Mouse (Mus musculus): ENCODE measurements around the gene Lztfl1. TPM values are rescaled to one million over a fixed set of nuclear protein-coding genes. Genes with fewer than 3 reads are reported as not detected.
"Not testable (repeated sequence)": the region's sequence is repeated elsewhere in the genome, so short reads cannot be mapped to it uniquely, and the experiment has no call there.

The Lztfl1 gene
- total RNA-seq, 1 experiment from 2014 or later: 16.8 TPM

DNA sequence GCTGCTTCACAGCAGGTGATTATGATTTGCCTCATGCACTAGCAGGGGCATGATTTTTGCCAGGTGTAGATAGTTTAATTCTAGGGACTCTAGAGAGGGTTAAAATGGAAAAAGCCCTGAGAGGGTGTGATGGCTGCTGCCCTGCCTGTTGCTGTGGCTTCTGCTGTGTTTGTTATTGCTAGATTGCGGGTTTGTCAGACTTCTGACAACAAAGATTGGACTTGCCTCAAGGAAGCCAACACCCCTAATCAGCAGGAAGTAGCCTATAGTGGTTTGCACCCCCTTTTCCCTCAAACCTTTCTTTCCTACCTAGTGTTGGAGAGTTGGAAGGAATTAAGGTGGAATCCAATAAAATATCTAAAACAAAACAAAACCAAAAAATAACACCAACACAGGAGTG, 29.3 kb downstream of the Lztfl1 start:
- ATAC-seq (ENCODE audit: extremely low read depth, insufficient number of reproducible peaks, low FRiP score, poor library complexity, severe bottlenecking): no peak

GRCm38 (mm10) chr9:123686206-123686605, 31.3 kb downstream of the Lztfl1 start:
- no peak for ATAC-seq (ENCODE audit: extremely low read depth, insufficient number of reproducible peaks, low FRiP score, poor library complexity, severe bottlenecking)

- no peak for ATAC-seq (ENCODE audit: extremely low read depth, insufficient number of reproducible peaks, low FRiP score, poor library complexity, severe bottlenecking)
Measured at GRCm38 (mm10) chr9:123683704-123684103, 33.8 kb downstream of the Lztfl1 start.

DNA sequence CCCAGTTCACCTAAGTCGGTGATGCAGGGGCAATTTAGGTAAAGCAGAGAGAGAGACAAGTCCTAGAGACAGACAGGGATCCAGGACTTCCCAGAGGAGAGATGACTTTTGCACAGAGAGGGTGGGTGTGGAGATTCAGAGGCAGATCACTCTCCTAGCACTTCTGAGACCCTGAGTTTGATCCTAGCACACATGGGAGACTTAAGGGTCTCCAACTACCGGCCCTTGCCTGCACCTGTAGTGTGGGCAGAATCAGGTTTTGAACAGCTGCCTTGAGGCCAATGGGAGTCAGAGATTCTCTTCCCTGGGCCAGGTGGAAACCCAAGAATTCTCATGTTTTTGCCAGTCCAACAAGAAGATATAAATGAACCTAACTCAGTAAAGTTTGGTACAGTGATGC, 38.3 kb downstream of the Lztfl1 start:
- ATAC-seq (ENCODE audit: extremely low read depth, insufficient number of reproducible peaks, low FRiP score, poor library complexity, severe bottlenecking): no peak

GRCm38 (mm10) chr9:123678327-123679105, 39.0 kb downstream of the Lztfl1 start, which contains the start of the genes Ccr9 and Slc6a20a:
Gene Ccr9, plus strand, starts transcription at chr9:123678439.
Gene Slc6a20a, minus strand, starts transcription at chr9:123678885.
- peak; percentile 11; the same call in 1 of the 2 replicates for ATAC-seq (ENCODE audit: extremely low read depth, insufficient number of reproducible peaks, low FRiP score, poor library complexity, severe bottlenecking)

- 0 out of 2 replicates have a peak, but pooled peaks have one; percentile 51 for ATAC-seq (ENCODE audit: extremely low read depth, insufficient number of reproducible peaks, low FRiP score, poor library complexity, severe bottlenecking)
Measured at GRCm38 (mm10) chr9:123665645-123666044, 51.9 kb downstream of the Lztfl1 start.

GRCm38 (mm10) chr9:123659986-123660676, 57.4 kb downstream of the Lztfl1 start:
- not testable (repeated sequence) for ATAC-seq (ENCODE audit: extremely low read depth, insufficient number of reproducible peaks, low FRiP score, poor library complexity, severe bottlenecking)

- ATAC-seq (ENCODE audit: extremely low read depth, insufficient number of reproducible peaks, low FRiP score, poor library complexity, severe bottlenecking): no peak
Measured at GRCm38 (mm10) chr9:123658981-123659380, 58.5 kb downstream of the Lztfl1 start.

DNA sequence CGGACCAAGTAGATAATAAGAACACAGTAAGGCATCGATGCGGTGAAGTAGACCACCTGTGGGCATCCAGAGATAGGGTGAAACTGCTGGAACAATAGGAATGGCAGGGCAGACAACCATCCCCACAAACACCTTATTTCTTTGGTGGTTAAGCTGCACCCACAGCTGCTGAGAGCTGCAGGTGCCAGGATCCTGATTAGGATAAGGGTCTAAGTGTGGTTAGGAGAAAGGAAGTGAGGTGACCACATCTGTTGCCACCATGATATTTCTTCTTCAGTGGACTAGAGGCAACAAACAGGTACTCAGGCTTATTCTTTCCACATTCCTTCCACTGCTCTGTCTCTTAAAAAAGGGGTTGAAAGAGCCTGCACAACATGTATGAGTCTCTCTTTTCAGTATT, 60.0 kb downstream of the Lztfl1 start:
- no peak for ATAC-seq (ENCODE audit: extremely low read depth, insufficient number of reproducible peaks, low FRiP score, poor library complexity, severe bottlenecking)

DNA sequence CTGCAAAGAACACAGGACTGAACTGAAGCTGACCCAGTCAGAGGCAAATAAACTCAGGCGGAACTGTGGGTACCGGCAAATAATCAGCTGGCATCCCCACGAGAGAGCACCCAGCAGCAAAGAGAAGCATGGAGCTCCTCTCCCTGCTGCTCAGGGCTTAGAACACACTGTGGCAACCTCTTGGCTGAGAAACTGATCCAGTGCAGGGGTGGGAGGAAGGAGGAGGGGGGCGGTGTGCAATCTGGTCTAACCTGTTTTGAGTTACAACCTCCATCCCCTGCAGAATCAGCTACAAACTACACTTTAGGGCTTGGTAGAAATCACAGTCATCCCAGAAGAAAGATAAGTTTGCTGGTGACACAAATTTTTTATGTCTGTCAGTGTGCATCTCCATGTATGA, 66.1 kb downstream of the Lztfl1 start:
- ATAC-seq (ENCODE audit: extremely low read depth, insufficient number of reproducible peaks, low FRiP score, poor library complexity, severe bottlenecking): no peak

DNA sequence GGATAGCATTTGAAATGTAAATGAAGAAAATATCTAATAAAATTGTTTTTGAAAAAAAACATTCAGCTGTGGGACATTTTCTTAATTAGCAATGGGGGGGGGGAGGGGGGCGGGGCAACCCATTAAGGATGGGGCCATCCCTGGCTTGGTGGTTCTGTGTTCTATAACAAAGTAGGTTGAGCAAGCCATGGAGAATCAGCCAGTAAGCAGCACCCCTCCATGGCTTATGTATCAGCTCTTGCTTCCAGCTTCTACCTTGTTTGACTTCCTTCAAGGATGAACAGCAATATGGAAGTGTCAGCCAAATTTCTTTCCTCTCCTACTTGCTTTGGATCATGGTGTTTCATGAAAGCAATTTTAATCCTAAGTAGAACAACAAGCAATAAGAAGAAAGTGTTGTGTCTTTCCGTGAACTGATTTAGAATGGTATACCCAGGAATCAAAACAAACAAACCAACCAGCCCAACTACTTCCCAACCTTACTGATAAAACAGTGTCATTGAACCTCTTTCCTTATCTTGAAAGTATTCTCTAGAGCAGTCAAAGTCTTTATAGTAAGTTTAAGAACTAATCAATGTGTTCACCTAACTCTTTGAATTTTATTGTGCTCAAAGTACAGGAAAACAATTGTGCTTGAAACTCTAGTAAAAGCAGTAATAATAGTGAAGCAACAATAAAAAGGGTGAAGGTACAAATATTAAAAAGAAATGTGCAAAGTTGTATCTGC, 67.5 kb downstream of the Lztfl1 start:
- ATAC-seq (ENCODE audit: extremely low read depth, insufficient number of reproducible peaks, low FRiP score, poor library complexity, severe bottlenecking): no peak

Other genes starting within 250 kb of the Lztfl1 start
- 87.1 and 88.6 TPM in 2 replicates for gene Limd1, start 239.0 kb downstream of the Lztfl1 start, total RNA-seq (2017)
- 39.3 and 41.1 TPM in 2 replicates for gene Sacm1l, start 187.9 kb downstream of the Lztfl1 start, total RNA-seq (2017)
- 0.35 and 0.49 TPM in 2 replicates for gene Slc6a20b, start 85.1 kb downstream of the Lztfl1 start, total RNA-seq (2017)
- 4.3 and 5.6 TPM in 2 replicates for gene Ccr9, start 39.3 kb downstream of the Lztfl1 start, total RNA-seq (2017)
- not detected in 2 replicates for gene Slc6a20a, start 38.8 kb downstream of the Lztfl1 start, total RNA-seq (2017)
- gene Cxcr6, start 88.8 kb upstream of the Lztfl1 start, total RNA-seq (2017): 5.1 and 6.0 TPM in 2 replicates
- 33.2 and 36.3 TPM in 2 replicates for gene Fyco1, start 134.2 kb upstream of the Lztfl1 start, total RNA-seq (2017)
- 0.12 TPM in 1 of 2 replicates, not detected in the other for gene Xcr1, start 144.3 kb upstream of the Lztfl1 start, total RNA-seq (2017)

Data from neutrophil, adult 5-6 weeks (primary cell).